Mouse (Mus musculus): ENCODE data around the gene Dvl3. TPM values are rescaled to one million over a fixed set of nuclear protein-coding genes. Genes with fewer than 3 reads are reported as not detected.

Dvl3 gene
- polyA plus RNA-seq, 3 experiments from 2014 or later: 10.9 to 19.2 (median 12.4) TPM

GRCm38 (mm10) chr16:20548096-20548948, 31.5 kb downstream of the Dvl3 start, which contains the start of gene Abcf3:
Abcf3 (plus strand) TSS chr16:20548577.
- peak; percentile 99 for ATAC-seq

GRCm38 (mm10) chr16:20549161-20549560, 32.4 kb downstream of the Dvl3 start:
- ATAC-seq: no peak

GRCm38 (mm10) chr16:20551691-20552090, 34.9 kb downstream of the Dvl3 start:
- no peak for ATAC-seq

- no peak for ATAC-seq
Observed at GRCm38 (mm10) chr16:20552594-20552993, 35.8 kb downstream of the Dvl3 start.

DNA sequence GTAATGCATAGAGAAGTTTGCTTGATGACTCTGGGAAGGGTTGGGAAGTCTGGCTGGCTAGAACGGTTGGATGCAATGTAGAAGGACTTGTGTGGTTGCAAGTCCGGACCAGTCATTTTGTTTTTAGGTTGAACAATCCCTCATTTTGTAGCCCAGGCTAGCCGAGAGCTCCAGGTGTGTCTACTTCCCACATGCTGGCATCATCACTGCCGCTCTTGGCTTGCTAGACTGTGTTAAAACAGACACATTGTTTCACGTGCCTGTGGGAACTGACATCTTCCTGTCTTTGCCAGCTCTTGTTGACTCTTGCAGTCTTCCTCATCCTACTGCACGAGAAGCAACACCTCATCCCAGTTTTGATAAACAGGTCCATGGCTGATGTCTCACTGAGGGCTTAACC, 38.2 kb downstream of the Dvl3 start:
- ATAC-seq: no peak

DNA sequence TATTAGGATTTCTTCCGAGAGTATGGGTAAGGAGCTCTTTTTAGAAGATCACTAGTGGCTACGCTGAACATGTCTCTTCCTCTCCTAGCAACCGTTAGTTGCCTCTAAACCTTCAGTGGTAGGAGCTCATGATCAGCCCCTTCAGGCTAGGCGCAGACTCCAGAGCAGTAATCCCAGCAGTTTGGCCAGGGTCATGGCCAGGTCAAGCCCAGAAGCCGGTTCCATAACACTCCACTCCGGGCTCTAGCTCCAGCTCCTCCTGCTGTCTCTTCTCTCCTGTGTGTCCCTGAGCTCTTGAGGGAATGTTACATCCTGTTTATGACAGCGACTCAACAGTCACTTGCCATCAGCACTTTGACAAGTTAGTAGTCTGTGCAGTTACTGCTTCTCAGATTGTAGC, 40.6 kb downstream of the Dvl3 start:
- ATAC-seq: no peak

- no peak for ATAC-seq
Observed at GRCm38 (mm10) chr16:20565075-20565474, 48.3 kb downstream of the Dvl3 start.

Other genes with a start within 250 kb of the Dvl3 start
- 10 to 100 TPM; 77.6 to 82.2 (median 82.2) TPM for gene Parl, start 214.6 kb upstream of the Dvl3 start, polyA plus RNA-seq (2017; shearing (Covaris generic))
- not detected for gene Cyp2ab1, start 191.6 kb upstream of the Dvl3 start, polyA plus RNA-seq (2017; shearing (Covaris generic))
- 10 to 100 TPM; 20.5 to 39.1 (median 35.7) TPM for gene Abcc5, start 90.6 kb upstream of the Dvl3 start, polyA plus RNA-seq (2017; shearing (Covaris generic))
- 10 to 100 TPM; 13.1 to 19.0 (median 14.8) TPM for gene Eif2b5, start 18.2 kb upstream of the Dvl3 start, polyA plus RNA-seq (2017; shearing (Covaris generic))
- gene Ap2m1, start 18.5 kb downstream of the Dvl3 start, polyA plus RNA-seq (2017; shearing (Covaris generic)): 100 to 1,000 TPM; 494 to 560 (median 499) TPM
- gene Abcf3, start 31.6 kb downstream of the Dvl3 start, polyA plus RNA-seq (2017; shearing (Covaris generic)): 10 to 100 TPM; 49.8 to 94.5 (median 71.5) TPM
- under 1 TPM in 2 of 3 experiments, not detected in 1; 0.24 to 0.31 TPM for gene Vwa5b2, start 72.5 kb downstream of the Dvl3 start, polyA plus RNA-seq (2017; shearing (Covaris generic))
- 10 to 100 TPM; 12.0 to 19.3 (median 18.7) TPM for gene Eef1akmt4, start 94.6 kb downstream of the Dvl3 start, polyA plus RNA-seq (2017; shearing (Covaris generic))
- not detected for gene Gm49333, start 94.6 kb downstream of the Dvl3 start, polyA plus RNA-seq (2017; shearing (Covaris generic))
- gene Alg3, start 94.8 kb downstream of the Dvl3 start, polyA plus RNA-seq (2017; shearing (Covaris generic)): 10 to 100 TPM; 22.7 to 33.7 (median 28.4) TPM
- under 1 TPM in 1 of 3 experiments, not detected in 2; 0.43 TPM for gene Camk2n2, start 104.3 kb downstream of the Dvl3 start, polyA plus RNA-seq (2017; shearing (Covaris generic))
- not detected for gene Ece2, start 112.8 kb downstream of the Dvl3 start, polyA plus RNA-seq (2017; shearing (Covaris generic))
- gene Psmd2, start 134.7 kb downstream of the Dvl3 start, polyA plus RNA-seq (2017; shearing (Covaris generic)): 100 to 1,000 TPM; 135 to 198 (median 183) TPM
- 10 to 100 TPM; 48.9 to 68.0 (median 51.3) TPM for gene Eif4g1, start 151.3 kb downstream of the Dvl3 start, polyA plus RNA-seq (2017; shearing (Covaris generic))
- gene Fam131a, start 176.3 kb downstream of the Dvl3 start, polyA plus RNA-seq (2017; shearing (Covaris generic)): under 1 TPM; 0.30 to 0.78 (median 0.59) TPM
- gene Polr2h, start 200.7 kb downstream of the Dvl3 start, polyA plus RNA-seq (2017; shearing (Covaris generic)): 10 to 100 TPM; 63.1 to 71.1 (median 64.1) TPM
- gene Clcn2, start 200.8 kb downstream of the Dvl3 start, polyA plus RNA-seq (2017; shearing (Covaris generic)): 1 to 10 TPM in 1 of 3 experiments, under 1 TPM in 2; 0.48 to 1.2 (median 0.79) TPM
- not detected for gene Chrd, start 216.1 kb downstream of the Dvl3 start, polyA plus RNA-seq (2017; shearing (Covaris generic))
- not detected for gene Thpo, start 217.5 kb downstream of the Dvl3 start, polyA plus RNA-seq (2017; shearing (Covaris generic))